Mouse (Mus musculus) cerebellum, postnatal 10 days (tissue): ENCODE measurements around the gene Psmb4.
"Not testable (repeated sequence)": the region's sequence is repeated elsewhere in the genome, so short reads cannot be mapped to it uniquely, and the experiment has no call there.

Experiments used
- DNase-seq, 2 experiments: peaks; one replicate each; pipeline ENCODE4 v3.0.0; 2021; ENCODE audit warnings: mixed read lengths in 2 of 2

Psmb4 gene

GRCm38 (mm10) chr3:94886316-94887224 lies at the start of gene Psmb4:
Gene Psmb4 (minus strand): TSS chr3:94886961.
- DNase-seq, result peak; percentile 89 to 92

DNA sequence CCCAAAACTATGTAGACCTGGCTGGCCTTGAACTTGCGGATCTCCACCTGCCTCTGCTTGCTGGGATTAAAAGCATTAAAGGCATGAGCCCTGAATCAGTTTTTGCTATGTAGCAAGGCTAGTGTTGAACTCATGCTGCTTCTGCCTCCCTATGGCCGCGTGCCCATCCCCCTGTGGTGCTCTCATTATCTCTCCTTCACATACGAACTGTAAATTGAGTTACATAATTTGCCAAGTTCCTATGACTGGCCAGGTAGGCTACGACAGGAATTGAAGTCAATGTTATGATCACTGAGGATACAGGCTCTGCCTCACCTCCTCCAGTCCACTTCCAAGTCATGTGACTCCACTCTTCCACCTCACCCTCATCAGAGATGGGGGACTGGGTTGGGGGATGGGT lies 49.4 kb upstream of the Psmb4 start:
- not testable (repeated sequence) for DNase-seq

GRCm38 (mm10) chr3:94935332-94935731 lies 48.6 kb upstream of the Psmb4 start:
- DNase-seq, result not testable (repeated sequence)

- DNase-seq, result not testable (repeated sequence)
Observed at GRCm38 (mm10) chr3:94934564-94934963, 47.8 kb upstream of the Psmb4 start.

DNA sequence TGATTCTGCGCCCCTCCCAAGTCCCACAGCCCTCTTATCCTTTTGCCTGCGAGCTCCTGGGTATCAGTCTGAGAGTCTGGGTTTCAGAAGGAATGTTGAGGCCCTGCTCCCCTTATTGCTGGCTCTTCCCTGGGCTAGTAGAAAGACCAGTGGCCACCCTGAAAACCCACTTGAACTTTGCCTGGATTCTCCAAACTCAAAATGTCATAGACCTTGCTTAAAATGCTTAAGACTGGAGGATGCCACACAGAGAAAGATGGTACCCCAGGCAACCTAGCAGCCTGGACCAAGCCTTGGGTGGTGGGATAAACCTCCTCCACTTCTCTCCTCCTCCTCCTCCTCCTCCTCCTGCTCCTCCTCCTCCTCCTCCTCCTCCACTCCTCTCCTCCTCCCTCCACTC lies 46.8 kb upstream of the Psmb4 start:
- not testable (repeated sequence) for DNase-seq

GRCm38 (mm10) chr3:94932809-94933564 lies 46.2 kb upstream of the Psmb4 start, which contains the start of gene Selenbp1:
Gene Selenbp1 (plus strand): TSS chr3:94933056.
- peak; percentile 78 to 80 for DNase-seq

- DNase-seq, result not testable (repeated sequence)
Observed at GRCm38 (mm10) chr3:94932279-94932678, 45.5 kb upstream of the Psmb4 start.

GRCm38 (mm10) chr3:94931427-94932082 lies 44.8 kb upstream of the Psmb4 start:
- DNase-seq, result not testable (repeated sequence)

DNA sequence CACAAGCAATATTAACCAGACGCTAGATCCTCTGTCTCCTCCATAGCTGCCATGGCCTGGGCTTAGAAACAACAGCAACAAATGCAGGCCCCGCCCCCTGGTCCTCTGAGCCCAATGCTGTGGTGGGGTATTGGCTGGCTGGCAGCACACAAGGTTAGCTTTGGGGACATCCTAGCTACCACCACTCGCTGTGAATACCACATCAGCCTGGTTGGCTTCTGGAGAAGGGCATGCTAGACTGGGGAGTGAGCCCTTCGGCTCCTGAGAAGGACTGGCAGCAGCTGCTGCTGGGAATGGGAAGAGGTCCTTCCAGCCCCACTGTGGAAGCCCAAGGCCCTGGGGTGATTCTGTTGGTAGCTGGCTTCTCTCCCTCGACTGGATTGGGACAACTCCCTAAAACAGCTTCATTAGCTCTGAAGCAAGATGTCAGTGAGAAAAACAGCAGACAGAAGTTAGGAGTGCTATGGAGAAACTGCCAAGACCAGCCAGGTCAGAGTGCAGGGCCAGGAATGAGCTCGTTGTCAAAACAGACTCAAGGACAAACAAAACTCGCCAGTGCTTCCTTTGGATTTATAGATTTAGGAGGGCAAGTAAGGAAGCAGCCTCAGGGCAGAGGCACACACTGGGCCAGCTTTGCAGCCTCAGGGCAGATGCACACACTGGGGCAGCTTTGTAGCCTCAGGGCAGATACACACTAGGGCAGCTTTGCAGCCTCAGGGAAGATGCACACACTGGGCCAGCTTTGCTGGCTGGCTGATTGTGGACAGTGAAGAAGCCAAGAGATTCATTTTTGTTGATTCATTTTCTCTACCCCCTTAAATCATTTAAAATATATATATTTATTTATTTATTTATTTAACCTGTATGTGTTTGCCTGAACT lies 43.9 kb upstream of the Psmb4 start:
- DNase-seq, result not testable (repeated sequence)

DNA sequence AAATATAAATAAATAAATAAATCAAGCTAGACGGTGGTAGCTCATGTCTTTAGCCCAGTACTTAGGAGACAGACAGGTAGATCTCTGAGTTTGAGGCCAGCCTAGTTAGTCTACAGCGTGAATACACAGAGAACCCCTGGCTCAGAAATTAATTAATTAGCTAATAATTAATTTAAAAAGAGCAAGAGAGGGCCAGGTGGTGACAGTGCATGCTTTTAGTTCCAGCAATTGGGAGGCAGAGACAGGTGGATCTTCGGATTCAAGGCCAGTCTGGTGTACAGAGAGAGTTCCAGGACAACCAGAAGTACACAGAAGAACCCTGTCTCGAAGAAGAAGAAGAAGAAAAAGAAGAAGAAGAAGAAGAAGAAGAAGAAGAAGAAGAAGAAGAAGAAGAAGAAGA lies 42.2 kb upstream of the Psmb4 start:
- not testable (repeated sequence) for DNase-seq

- DNase-seq, result not testable (repeated sequence)
Observed at GRCm38 (mm10) chr3:94926301-94926736, 39.6 kb upstream of the Psmb4 start.

GRCm38 (mm10) chr3:94924688-94925087 lies 37.9 kb upstream of the Psmb4 start:
- DNase-seq, result no peak

DNA sequence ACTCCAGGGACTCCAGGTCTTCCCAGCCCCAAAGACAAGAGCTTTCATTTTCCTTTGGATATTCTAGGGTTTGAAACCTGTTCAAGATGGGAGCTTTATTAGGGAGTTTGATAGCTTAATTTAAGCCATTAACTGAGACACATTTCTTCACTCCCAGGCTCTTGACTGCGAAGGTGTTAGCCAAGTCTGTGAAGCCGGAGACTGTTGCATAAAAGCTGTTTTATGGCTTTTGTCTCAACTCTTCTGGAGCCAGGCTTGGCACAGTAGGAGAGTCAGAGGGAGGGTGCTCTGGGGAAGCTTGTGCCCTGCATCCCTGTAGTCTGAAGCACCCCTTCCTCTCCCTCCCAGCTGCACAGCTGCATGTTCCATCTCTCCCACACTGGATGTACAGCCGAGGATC lies 35.6 kb upstream of the Psmb4 start:
- no peak for DNase-seq

DNA sequence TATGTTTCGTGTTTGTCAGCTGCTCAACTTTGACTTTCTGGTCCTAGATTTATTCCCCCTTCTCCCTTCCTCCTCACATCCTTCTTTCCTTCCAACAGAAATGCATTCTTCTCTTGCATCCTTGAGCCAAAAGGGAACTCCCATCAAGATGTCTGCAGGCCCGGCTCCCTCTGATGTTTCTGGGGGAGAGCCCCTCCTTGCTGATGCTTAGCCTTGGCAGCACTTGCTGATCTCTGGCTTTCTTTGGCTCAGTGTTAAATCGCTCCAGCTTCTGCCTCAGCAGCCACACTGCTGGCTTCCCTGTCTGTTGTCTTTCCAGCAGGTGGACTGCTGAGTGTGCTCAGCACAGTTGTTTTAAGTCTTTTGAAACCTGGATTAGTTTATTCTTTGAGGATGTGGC lies 34.3 kb upstream of the Psmb4 start:
- DNase-seq, result peak; percentile 16 to 39

- DNase-seq, result no peak
Observed at GRCm38 (mm10) chr3:94918845-94919244, 32.1 kb upstream of the Psmb4 start.

- peak in 1 of 2 experiments; percentile 15 for DNase-seq
Observed at GRCm38 (mm10) chr3:94917816-94918361, 31.1 kb upstream of the Psmb4 start.

- peak; percentile 25 to 30 for DNase-seq
Observed at GRCm38 (mm10) chr3:94915903-94916741, 29.4 kb upstream of the Psmb4 start.

GRCm38 (mm10) chr3:94913801-94914200 lies 27.0 kb upstream of the Psmb4 start:
- DNase-seq, result no peak

DNA sequence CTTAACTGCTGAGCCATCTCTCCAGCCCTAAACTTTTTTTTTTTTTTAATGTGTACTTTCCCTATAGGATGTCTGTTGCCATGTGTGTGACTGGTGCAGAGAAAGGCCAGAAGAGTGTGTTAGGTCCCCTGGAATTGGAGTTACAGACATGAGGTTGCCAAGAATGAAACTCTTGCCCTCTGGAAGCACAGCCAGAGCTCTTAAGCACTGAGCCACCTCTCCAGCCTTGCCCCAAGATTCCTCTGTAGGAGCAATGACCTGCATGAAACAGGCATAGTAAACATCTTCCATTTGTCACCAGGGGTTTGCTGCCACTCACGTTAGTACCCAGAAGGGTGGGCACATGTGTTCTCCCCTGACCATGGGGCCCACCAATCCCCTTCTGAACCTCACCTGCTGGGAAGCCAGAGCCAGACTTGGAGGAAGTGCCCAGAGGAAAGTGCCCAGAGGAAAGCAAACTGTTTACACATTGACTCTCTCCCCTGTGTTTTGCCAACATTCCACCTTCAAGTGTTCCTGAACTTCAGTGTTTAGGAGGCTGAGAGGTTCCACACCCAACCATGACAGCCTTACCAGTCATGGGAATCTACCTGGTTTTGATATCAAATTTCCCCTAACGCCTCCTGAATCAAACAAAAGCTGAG lies 24.4 kb upstream of the Psmb4 start:
- DNase-seq, result no peak

DNA sequence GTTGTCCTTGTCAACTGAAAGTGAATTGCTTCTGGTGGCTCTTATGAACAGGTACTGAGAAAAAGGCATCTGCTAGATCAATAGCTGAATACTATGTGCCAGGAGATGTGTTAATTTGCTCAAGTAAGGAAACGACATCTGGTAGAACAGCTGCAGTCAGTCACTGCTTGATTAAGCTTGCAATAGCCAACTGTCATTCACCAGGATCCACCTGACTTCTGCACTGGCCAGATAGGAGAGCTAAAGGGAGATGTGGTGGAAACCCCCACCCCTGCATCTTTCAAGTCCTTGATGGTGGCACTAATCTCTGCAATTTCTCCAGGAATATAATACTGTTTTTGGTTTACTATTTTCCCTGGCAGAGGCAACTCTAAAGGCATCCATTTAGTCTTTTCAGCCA lies 19.7 kb upstream of the Psmb4 start:
- DNase-seq, result no peak
